Mouse (Mus musculus) liver, postnatal 0 days (tissue): Measurements from ENCODE around the gene Elovl6.

ENCODE experiments used
- CTCF ChIP-seq: sonication (generic); IDR thresholded peaks from 2 replicates; pipeline ENCODE4 v1.5.1; 2016; ENCODE audit warnings: antibody characterized with exemption, low read depth
- EP300 ChIP-seq: IDR thresholded peaks from 2 replicates; pipeline ENCODE4 v1.6.1; 2016; ENCODE audit warnings: antibody characterized with exemption, low read depth, mild to moderate bottlenecking

GRCm38 (mm10) chr3:129566013-129566412, 33.9 kb downstream of the Elovl6 start:
- TF ChIP-seq EP300 (no peak), CTCF (no peak)
